13 mouse cellular contexts compared by ENCODE assay signal in the genomic region with DNA sequence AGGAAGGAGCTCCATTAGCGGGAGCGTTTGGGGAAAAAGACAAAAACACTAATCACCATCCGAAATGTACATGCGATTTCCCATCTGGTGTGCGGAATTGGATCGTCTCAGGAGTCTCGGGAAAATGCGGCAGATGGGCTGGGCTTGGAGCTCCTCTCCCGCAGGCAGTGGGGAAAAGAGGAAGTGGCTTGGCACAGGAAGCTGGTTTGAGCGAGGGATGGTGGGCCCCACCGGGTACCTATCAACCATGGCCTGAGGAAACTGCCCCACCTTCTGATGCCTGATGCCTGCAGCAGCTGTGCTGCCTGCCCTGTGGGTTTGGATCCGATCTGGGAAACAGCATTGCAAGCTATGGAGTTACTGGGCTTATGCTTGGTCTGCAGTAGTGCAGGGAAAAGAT. TPM values are rescaled to one million over a fixed set of nuclear protein-coding genes. Genes with fewer than 3 reads are reported as not detected.
DNase-seq lines count a peak whose midpoint lies in the region; ATAC-seq lines count a peak whose summit lies in the region.
"Had no signal": no experiment of that assay in that cellular context is flagged by ENCODE, and none has a peak within 500 bp of the region (broad histone marks: within the 10 kb centered on the region; RNA-seq: fewer than 3 reads in every experiment).

No protein-coding gene starts in this region.

- peak; percentile 44 to 68 for DNase-seq in left cerebral cortex, postnatal 10 days (ENCODE audit: extremely low spot score in 1 of 2, low spot score in 2 of 2)
- DNase-seq in left cerebral cortex, adult 11 months (ENCODE audit: low spot score) = no peak
- DNase-seq in layer of hippocampus, adult 9-10 months (ENCODE audit: low spot score) = peak; percentile 40
- DNase-seq in right cerebral cortex, postnatal 14 days = peak; percentile 51
- DNase-seq in liver = no peak
- DNase-seq in kidney, postnatal 4 days = no peak
- DNase-seq: cerebellum, adult 9-10 months; kidney, adult 11 months had no signal

- intact Hi-C loops in left cerebral cortex, postnatal 10 days (cut with DNase I) = loop anchor here (10.0 kb wide), 1 partner anchor 83 kb away; no protein-coding TSS in a partner anchor

- WGBS in forebrain, embryonic 16.5 days = 18% methylated on average over 12 of the region's 12 CpGs

- peak; percentile 83 for ATAC-seq in forebrain, embryonic 16.5 days
- ATAC-seq in activated CD4-positive, CD25-positive, alpha-beta regulatory T cell, adult 4 months = no peak

- H3K9ac ChIP-seq in forebrain, embryonic 16.5 days (replicated peaks; ENCODE audit: low read depth, low read length) = no peak overlapping the region
- H3K9ac ChIP-seq: lung, embryonic 15.5 days; midbrain, embryonic 12.5 days had no signal

- H3K36me3 ChIP-seq in forebrain, embryonic 16.5 days (ENCODE audit: control insufficient read depth, insufficient read depth) = no peaks in the 10 kb centered on the region
- H3K36me3 ChIP-seq: limb, embryonic 10.5 days; lung, embryonic 15.5 days; midbrain, embryonic 12.5 days had no signal

- H3K27ac ChIP-seq in forebrain, embryonic 16.5 days (ENCODE audit: low read length) = peak overlapping the region; percentile 75
- H3K27ac ChIP-seq: limb, embryonic 10.5 days; lung, embryonic 15.5 days; midbrain, embryonic 12.5 days had no signal

- peaks cover 22% of the 10 kb centered on the region for H3K4me1 ChIP-seq in forebrain, embryonic 16.5 days (replicated peaks; ENCODE audit: control insufficient read depth, insufficient read depth, low read length)
- H3K4me1 ChIP-seq: lung, embryonic 15.5 days had no signal

- H3K27me3 ChIP-seq in forebrain, embryonic 16.5 days (replicated peaks; ENCODE audit: control insufficient read depth, insufficient read depth, low read length) = peaks cover 21% of the 10 kb centered on the region

- H3K4me2 ChIP-seq in forebrain, embryonic 16.5 days (ENCODE audit: low read length) = peak overlapping the region; percentile 20
- H3K4me2 ChIP-seq: lung, embryonic 15.5 days; midbrain, embryonic 12.5 days had no signal

- H3K4me3 ChIP-seq in forebrain, embryonic 16.5 days (replicated peaks; ENCODE audit: low read length) = no peak overlapping the region
- H3K4me3 ChIP-seq: limb, embryonic 10.5 days; lung, embryonic 15.5 days; midbrain, embryonic 12.5 days had no signal

- no peaks in the 10 kb centered on the region for H3K9me3 ChIP-seq in forebrain, embryonic 16.5 days (ENCODE audit: control insufficient read depth, low read length)
- H3K9me3 ChIP-seq: limb, embryonic 10.5 days; lung, embryonic 15.5 days; midbrain, embryonic 12.5 days had no signal

RNA-seq across cellular contexts. Expression of a gene that starts 12.4 kb away (rescaled TPM):
- 10 to 100 TPM; 56.4 to 56.5 TPM for total RNA-seq in left cerebral cortex, postnatal 10 days (2021)
- 7.5 and 8.0 TPM in 2 replicates for polyA plus RNA-seq in forebrain, embryonic 16.5 days (2015; fragmentation: Nextera tagmentation; extraction: Ambion mirVana)
- not detected for polyA plus RNA-seq in activated CD4-positive, CD25-positive, alpha-beta regulatory T cell, adult 4 months (2017; shearing (Covaris generic))
- polyA plus RNA-seq: limb, embryonic 10.5 days; lung, embryonic 15.5 days had no signal

Comparison
In these comparisons a context has a peak if more than half of its experiments do, and no peak if none do; other contexts are left out.
1. DNase-seq: peak in left cerebral cortex, postnatal 10 days (2 of 2), layer of hippocampus, adult 9-10 months (single experiment) and right cerebral cortex, postnatal 14 days (single experiment); none in left cerebral cortex, adult 11 months (single experiment), liver (single experiment) and kidney, postnatal 4 days (0 of 2).